Mouse (Mus musculus) T-helper 17 cell (primary cell): ENCODE results near the gene Pla2g4e.

Source experiments
- in situ Hi-C, 2 experiments: fragments of 300-600 bp; cut with MboI, MseI; formaldehyde crosslinking; loops; 1 replicate in 1 of 2; 2 replicates in 1 of 2; pipeline ENCODE4 v1.15.1; 2025; ENCODE audit warnings: high pct_unique_total_duplicates in 2 of 2

Gene Pla2g4e

DNA sequence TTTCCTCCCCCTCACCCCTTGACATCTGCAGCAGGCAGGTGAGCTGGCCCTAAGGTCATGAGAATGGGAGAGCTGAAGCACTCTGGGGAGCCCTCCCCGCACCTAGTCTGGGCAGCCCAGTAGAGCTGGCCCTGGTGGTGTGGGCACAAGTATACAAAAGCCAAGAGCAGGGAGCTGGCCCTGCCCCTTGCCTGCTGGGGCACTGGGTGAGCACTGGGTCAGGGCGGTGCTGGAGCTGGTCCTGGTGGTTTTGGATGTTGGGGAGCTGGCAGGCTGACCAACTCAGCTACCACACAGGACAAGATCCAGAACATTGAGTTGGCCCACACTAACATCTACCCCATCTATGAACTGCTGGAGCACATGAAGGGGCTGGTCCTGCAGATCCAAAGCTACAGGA is 85.7 kb downstream of the Pla2g4e start:
- in situ Hi-C loops: no loop called here

DNA sequence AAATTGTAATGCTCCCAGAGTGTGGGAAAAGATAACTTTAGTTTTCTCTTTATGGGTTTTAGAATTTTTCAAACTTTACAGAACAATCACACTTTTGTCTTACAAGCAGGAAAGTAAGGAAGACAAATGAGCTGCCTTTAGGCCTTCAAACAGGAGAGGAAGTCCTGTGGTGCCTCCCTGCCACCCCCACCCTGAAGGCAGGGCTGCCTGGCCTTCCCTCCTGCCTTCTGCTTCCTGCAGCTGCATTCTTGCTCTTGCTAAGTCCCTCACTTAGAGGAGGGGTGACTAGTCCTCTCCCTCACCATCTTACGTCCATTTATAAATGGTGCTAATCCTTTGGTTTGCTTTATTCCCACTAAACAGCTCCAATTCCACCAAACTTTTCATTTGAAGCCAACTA is 86.3 kb downstream of the Pla2g4e start:
- in situ Hi-C loops: no loop called here

DNA sequence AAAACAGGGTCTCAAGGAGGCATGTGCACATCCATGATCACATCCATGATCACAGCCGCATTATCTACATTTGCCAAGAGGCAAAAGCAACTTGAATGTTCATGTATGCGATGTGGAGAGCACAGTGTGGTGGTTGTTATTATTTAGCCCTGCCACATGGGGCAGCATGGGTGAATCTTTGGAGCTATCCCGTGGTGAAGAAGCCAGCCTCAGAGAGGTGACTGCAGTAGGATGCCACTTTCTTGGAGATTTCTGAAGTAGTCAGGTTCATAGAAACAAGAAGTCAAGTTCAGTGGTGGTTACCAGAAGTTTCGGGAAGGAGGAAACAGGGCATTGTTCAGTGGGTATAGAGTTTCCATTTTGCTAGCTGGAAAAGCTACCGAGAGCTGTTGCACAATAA is 87.1 kb downstream of the Pla2g4e start:
- in situ Hi-C loops: no loop called here

GRCm38 (mm10) chr2:120157606-120158005 is 87.5 kb downstream of the Pla2g4e start:
- in situ Hi-C loops: no loop called here

- in situ Hi-C loops: no loop called here
Observed at GRCm38 (mm10) chr2:120154361-120154894, 90.7 kb downstream of the Pla2g4e start, which contains the start of gene Ehd4. Gene Ehd4, minus strand, starts transcription at chr2:120154606.

GRCm38 (mm10) chr2:120153586-120154360 is 91.4 kb downstream of the Pla2g4e start:
- in situ Hi-C loops: no loop called here

GRCm38 (mm10) chr2:120150571-120150970 is 94.6 kb downstream of the Pla2g4e start:
- in situ Hi-C loops: no loop called here

GRCm38 (mm10) chr2:120149634-120150033 is 95.5 kb downstream of the Pla2g4e start:
- in situ Hi-C loops: no loop called here

DNA sequence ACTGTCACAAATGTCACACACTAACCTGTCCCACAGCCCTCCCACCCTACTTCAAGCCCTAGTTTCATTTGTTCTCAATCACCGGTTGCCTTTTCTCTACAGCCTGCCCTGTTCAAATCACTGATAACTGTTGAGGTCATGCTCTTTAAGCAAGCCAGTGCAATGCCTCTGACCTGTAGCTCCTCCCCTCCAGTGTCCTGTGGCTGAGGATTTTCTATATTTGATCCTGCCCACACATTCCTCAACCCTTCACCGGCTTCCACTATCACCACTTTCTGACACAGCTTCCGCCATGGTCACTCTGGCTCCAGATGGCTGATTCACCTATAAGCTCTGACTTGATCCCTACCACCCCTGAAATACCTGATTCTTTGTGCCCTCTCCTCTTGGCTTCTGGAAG is 97.1 kb downstream of the Pla2g4e start:
- in situ Hi-C loops: no loop called here

- in situ Hi-C loops: no loop called here
Observed at GRCm38 (mm10) chr2:120147364-120147763, 97.8 kb downstream of the Pla2g4e start.

DNA sequence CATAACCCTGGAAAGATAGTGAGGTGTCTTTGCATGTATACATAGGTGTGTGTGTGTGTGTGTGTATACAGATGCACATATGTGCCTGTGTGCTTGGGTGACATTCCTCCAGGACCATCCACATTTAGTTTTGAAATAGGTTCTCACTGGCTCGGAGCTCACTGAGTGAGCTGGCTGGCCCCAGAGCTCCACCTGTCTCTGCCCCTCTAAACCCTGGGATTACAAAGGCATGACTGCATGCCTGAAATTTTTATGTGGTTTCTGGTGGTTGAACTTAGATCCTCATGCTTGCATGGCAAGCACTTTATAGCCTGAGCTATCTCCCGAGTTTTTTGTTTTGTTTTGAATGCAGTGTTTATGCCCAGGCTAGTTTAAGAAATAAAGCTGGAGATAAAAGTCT is 98.6 kb downstream of the Pla2g4e start:
- in situ Hi-C loops: no loop called here

DNA sequence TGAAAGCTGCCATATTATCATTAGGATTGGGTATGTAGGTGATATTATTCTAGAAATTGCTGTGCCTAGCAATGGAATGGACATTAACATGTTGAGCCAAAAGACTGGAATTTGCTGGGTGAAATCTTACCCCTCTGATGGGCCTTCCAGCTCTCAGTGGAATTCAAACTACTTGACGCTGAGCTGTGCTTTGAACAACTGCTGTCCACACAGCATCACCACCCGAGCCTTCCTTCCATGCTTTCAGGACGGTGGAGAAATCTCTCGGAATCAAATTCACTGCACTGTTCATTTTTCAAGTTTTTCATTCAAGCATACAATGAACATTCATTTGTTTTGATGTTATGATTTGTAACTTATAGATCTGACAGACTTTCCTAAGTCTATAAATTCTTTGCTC is 100.7 kb downstream of the Pla2g4e start:
- in situ Hi-C loops: no loop called here

- in situ Hi-C loops: no loop called here
Observed at GRCm38 (mm10) chr2:120142336-120142735, 102.8 kb downstream of the Pla2g4e start.

GRCm38 (mm10) chr2:120141671-120142070 is 103.5 kb downstream of the Pla2g4e start:
- in situ Hi-C loops: no loop called here

- in situ Hi-C loops: no loop called here
Observed at GRCm38 (mm10) chr2:120140326-120140725, 104.8 kb downstream of the Pla2g4e start.

DNA sequence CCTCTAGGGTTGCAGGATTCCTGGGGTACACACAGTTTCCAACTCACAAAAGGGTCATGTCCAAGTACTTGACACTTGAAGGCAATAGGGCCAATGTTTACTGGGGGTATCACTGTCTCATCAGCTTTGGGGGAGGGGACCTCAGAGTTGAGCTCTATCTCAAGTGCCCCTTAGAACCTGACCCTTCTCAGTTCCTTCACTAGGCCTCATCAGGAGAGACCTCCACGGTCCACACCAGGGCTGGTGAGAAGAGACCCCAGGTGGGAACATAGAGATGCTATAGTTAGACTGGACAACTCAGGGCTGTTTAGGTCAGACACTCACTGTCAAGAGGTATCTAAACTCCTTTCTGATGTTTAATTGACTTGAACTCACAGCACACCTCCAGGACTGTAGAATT is 106.0 kb downstream of the Pla2g4e start:
- in situ Hi-C loops: no loop called here

DNA sequence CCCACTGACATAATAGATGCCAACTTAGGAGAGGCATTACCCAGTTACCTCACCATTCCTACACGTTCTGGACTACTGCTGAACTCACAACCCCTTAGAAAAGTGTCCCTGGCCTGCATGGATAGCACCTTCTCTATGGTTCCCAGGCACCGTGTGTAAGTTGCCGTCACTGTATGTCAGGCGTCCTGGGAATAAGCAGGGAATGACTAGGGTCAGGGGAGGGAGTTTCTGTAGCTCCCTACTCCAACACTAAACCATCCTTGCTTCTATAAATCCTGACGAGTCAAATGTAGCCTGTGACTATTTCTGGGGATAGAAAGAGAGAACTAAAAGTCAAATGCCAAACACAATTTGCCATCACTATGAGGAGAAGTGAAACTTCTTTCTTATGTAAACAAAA is 107.9 kb downstream of the Pla2g4e start:
- in situ Hi-C loops: no loop called here

GRCm38 (mm10) chr2:120134453-120135075 is 110.6 kb downstream of the Pla2g4e start:
- in situ Hi-C loops: no loop called here

DNA sequence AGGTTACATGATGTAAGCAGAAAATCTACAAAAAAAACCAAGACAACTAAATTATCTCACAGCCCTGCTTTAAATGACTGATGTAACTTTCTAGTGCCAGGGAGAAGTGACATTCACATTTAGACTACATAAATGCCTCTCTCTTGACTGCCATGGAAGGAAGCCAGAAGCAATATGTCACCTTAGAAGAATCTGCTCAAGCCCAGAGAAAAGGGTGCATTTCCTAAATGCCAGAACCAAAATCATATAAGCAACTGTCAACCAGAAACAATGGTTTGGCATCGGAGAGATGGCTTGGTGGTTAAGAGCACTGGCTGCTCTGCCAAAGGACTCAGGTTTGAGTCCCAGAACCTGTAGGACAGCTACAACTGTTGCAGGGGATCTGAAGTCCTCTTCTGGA is 113.3 kb downstream of the Pla2g4e start:
- in situ Hi-C loops: no loop called here

DNA sequence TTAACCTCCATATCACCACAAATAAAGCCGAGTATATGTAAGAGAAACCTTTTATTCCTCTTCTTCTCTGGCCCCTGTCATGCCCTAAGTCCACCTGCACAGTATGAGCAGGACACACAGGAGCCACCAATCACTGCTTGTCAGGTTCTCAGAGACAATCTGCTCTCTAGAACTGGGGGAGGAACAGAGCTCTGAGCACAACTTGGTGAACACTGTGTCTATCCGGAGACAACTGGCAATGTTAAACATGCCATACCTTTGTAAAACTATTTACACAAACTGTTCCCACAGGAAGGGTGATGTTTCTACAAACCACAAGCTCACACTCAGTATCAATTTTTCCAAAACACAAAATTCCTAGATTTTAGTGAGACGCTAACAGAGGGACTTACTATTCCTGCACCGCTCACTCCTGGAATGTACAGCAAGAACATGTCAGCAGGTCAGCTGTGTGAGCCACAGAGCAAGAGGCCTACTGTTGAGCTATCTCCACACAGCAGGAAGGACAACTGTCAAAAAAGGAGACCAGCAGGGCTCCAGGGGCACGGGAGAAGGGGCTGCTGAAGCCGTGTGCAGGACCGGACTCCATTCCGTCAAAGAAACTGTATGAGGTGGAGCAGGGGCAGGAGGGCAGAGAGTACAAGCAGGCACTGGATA is 115.8 kb downstream of the Pla2g4e start:
- in situ Hi-C loops: no loop called here

DNA sequence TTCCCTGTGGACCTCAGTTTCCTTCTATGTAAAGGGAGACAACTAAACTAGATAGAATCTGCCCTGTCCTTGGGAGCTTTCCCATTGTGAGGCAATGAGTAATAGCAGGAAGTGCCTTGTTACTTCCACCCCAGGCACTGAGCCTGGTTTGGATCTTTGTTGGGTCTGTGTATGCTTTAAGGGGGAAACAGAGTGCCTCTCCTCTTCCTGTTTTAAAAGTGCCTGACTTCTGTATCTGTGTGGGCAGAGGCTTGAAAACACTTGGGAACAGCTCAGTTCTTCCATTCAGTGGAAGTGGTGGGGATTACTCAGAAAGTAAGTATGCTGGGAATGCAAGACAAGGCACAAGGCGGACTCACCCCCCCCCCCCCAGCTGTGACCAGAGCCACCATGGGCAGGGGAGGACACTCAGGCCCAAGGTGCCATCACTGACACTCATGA is 116.5 kb downstream of the Pla2g4e start:
- in situ Hi-C loops: no loop called here

- in situ Hi-C loops: no loop called here
Observed at GRCm38 (mm10) chr2:120128011-120128410, 117.1 kb downstream of the Pla2g4e start.
